Mouse (Mus musculus) spleen, postnatal 0 days (tissue): ENCODE data around the gene Gm4301. TPM values are rescaled to one million over a fixed set of nuclear protein-coding genes. Genes with fewer than 3 reads are reported as not detected.

Experiments used
- polyA plus RNA-seq: library from polyadenylated mRNA; unstranded; fragments of >200 nt; fragmentation: Nextera tagmentation; extraction: Ambion mirVana; gene quantifications from 2 replicates; pipeline ENCODE4 v1.2.1, GENCODE M21; 2015

The Gm4301 gene
- polyA plus RNA-seq, result not detected in 2 replicates

GRCm38 (mm10) chr10:100335376-100335775 lies at the start of gene Gm4301:
Gene Gm4301 (plus strand): TSS chr10:100335676.

GRCm38 (mm10) chr10:100340536-100340935 lies 5.1 kb downstream of the Gm4301 start, which contains the start of gene Gm4302:
Gene Gm4302 (plus strand): TSS chr10:100340836.

GRCm38 (mm10) chr10:100345672-100346071 lies 10.2 kb downstream of the Gm4301 start, which contains the start of gene Gm4303:
Gene Gm4303 (plus strand): TSS chr10:100345972.

DNA sequence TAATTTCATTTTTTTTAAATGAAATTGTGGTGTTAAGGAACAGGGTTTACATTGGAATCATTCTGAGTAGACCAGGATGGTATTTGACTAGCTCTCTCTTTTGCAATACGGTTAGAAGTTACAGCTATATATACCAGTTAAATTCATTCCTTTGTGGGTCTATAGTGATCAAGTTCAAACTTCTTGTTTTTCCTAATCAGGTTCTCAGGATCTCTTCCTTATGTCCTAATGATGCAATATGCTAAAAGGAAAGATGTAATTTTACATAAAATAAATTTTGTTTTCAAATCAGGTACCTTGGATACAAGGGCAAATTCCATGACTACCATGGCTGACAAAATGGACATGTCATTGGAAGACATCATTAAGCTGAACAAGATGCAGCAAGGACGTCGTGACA lies 15.3 kb downstream of the Gm4301 start, which contains the start of gene Gm4305:
Gm4305 (plus strand) TSS at position 301 of the 400 bp plus-strand sequence.

DNA sequence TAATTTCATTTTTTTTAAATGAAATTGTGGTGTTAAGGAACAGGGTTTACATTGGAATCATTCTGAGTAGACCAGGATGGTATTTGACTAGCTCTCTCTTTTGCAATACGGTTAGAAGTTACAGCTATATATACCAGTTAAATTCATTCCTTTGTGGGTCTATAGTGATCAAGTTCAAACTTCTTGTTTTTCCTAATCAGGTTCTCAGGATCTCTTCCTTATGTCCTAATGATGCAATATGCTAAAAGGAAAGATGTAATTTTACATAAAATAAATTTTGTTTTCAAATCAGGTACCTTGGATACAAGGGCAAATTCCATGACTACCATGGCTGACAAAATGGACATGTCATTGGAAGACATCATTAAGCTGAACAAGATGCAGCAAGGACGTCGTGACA lies 25.6 kb downstream of the Gm4301 start, which contains the start of gene Gm4307:
Gm4307 (plus strand) TSS at position 301 of the 400 bp plus-strand sequence.

DNA sequence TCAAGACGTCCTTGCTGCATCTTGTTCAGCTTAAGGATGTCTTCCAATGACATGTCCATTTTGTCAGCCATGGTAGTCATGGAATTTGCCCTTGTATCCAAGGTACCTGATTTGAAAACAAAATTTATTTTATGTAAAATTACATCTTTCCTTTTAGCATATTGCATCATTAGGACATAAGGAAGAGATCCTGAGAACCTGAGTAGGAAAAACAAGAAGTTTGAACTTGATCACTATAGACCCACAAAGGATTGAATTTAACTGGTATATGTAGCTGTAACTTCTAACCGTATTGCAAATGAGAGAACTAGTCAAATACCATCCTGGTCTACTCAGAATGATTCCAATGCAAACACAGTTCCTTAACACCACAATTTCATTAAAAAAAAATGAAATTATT lies 47.0 kb downstream of the Gm4301 start, which contains the start of gene Gm4312:
Gm4312 (minus strand) TSS at position 101 of the 400 bp plus-strand sequence.

Other genes starting within 250 kb of the Gm4301 start
- gene Gm4302, start 5.2 kb downstream of the Gm4301 start, polyA plus RNA-seq, result not detected in 2 replicates
- gene Gm4303, start 10.3 kb downstream of the Gm4301 start, polyA plus RNA-seq, result not detected in 2 replicates
- gene Gm4305, start 15.4 kb downstream of the Gm4301 start, polyA plus RNA-seq, result not detected in 2 replicates
- gene Gm4307, start 25.7 kb downstream of the Gm4301 start, polyA plus RNA-seq, result not detected in 2 replicates
- gene Gm4312, start 46.9 kb downstream of the Gm4301 start, polyA plus RNA-seq, result not detected in 2 replicates
- gene Tmtc3, start 151.7 kb downstream of the Gm4301 start, polyA plus RNA-seq, result 6.1 and 6.2 TPM in 2 replicates
- 5.1 and 5.5 TPM in 2 replicates for gene Cep290, start 151.9 kb downstream of the Gm4301 start, polyA plus RNA-seq